Mouse (Mus musculus) brain, adult 2 months (tissue): ENCODE results near the gene Gm10721.
A peak's percentile ranks its signal among the peaks of the same experiment; 100 is the strongest.
"Not testable (repeated sequence)": the region's sequence is repeated elsewhere in the genome, so short reads cannot be mapped to it uniquely, and the experiment has no call there.

Source experiments
- DNase-seq: peaks from one replicate; pipeline ENCODE4 v3.0.0; 2011; ENCODE audit warnings: low read depth, low spot score

The Gm10721 gene

DNA sequence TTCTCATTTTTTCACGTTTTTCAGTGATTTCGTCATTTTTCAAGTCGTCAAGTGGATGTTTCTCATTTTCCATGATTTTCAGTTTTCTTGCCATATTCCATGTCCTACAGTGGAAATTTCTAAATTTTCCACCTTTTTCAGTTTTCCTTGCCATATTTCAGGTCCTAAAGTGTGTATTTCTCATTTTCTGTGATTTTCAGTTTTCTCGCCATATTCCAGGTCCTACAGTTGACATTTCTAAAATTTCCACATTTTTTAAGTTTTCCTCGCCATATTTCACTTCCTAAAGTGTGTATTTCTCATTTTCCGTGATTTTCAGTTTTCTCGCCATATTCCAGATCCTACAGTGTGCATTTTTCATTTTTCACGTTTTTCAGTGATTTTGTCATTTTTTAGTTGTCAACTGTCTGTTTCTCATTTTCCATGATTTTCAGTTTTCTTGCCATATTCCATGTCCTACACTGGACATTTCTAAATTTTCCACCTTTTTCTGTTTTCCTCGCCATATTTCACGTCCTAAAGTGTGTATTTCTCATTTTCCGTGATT lies at the start of gene Gm10721:
Gene Gm10721, plus strand, starts transcription at position 408 of the 547 bp plus-strand sequence.
- not testable (repeated sequence) for DNase-seq

DNA sequence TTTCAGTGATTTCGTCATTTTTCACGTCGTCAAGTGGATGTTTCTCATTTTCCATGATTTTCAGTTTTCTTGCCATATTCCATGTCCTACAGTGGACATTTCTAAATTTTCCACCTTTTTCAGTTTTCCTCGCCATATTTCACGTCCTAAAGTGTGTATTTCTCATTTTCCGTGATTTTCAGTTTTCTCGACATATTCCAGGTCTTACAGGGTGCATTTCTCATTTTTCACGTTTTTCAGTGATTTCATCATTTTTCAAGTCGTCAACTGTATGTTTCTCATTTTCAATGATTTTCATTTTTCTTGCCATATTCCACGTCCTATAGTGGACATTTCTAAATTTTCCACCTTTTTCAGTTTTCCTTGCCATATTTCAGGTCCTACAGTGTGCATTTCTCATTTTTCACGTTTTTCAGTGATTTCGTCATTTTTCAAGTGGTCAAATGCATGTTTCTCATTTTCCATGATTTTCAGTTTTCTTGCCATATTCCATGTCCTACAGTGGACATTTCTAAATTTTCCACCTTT lies 12.4 kb upstream of the Gm10721 start, which contains the start of gene Gm10722:
Gene Gm10722, plus strand, starts transcription at position 478 of the 528 bp plus-strand sequence.
- DNase-seq, result peak; percentile 21

DNA sequence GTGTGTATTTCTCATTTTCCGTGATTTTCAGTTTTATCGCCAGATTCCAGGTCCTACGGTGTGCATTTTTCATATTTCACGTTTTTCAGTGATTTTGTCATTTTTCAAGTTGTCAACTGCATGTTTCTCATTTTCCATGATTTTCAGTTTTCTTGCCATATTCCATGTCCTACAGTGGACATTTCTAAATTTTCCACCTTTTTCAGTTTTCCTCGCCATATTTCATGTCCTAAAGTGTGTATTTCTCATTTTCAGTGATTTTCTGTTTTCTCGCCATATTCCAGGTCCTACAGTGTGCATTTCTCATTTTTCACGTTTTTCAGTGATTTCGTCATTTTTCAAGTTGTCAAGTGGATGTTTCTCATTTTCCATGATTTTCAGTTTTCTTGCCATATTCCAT lies 11.9 kb upstream of the Gm10721 start:
- not testable (repeated sequence) for DNase-seq

DNA sequence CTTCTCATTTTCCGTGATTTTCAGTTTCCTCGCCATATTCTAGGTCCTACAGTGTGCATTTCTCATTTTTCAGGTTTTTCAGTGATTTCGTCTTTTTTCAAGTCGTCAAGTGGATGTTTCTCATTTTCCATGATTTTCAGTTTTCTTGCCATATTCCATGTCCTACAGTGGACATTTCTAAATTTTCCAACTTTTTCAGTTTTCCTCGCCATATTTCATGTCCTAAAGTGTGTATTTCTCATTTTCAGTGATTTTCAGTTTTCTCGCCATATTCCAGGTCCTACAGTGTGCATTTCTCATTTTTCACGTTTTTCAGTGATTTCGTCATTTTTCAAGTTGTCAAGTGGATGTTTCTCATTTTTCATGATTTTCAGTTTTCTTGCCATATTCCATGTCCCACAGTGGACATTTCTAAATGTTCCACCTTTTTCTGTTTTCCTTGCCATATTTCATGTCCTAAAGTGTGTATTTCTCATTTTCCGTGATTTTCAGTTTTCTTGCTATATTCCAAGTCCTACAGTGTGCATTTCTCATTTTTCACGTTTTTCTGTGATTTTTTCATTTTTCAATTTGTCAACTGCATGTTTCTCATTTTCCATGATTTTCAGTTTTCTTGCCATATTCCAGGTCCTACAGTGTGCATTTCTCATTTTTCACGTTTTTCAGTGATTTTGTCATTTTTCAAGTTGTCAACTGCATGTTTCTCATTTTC lies 10.8 kb upstream of the Gm10721 start:
- peak; percentile 5 for DNase-seq

DNA sequence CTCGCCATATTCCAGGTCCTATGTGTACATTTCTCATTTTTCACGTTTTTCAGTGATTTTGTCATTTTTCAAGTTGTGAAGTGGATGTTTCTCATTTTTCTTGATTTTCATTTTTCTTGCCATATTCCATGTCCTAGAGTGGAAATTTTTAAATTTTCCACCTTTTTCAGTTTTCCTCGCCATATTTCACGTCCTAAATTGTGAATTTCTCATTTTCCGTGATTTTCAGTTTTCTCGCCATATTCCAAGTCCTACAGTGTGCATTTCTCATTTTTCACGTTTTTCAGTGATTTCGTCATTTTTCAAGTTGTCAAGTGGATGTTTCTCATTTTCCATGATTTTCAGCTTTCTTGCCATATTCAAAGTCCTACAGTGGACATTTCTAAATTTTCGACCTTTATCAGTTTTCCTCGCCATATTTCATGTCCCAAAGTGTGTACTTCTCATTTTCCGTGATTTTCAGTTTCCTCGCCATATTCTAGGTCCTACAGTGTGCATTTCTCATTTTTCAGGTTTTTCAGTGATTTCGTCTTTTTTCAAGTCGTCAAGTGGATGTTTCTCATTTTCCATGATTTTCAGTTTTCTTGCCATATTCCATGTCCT lies 10.0 kb upstream of the Gm10721 start, which contains the start of gene Gm11168:
Gene Gm11168, plus strand, starts transcription at position 553 of the 603 bp plus-strand sequence.
- DNase-seq, result not testable (repeated sequence)

DNA sequence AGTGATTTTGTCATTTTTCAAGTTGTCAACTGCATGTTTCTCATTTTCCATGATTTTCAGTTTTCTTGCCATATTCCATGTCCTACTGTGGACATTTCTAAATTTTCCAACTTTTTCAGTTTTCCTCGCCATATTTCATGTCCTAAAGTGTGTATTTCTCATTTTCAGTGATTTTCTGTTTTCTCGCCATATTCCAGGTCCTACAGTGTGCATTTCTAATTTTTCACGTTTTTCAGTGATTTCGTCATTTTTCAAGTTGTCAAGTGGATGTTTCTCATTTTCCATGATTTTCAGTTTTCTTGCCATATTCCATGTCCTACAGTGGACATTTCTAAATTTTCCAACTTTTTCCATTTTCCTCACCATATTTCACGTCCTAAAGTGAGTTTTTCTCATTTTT lies 6.8 kb upstream of the Gm10721 start:
- not testable (repeated sequence) for DNase-seq

DNA sequence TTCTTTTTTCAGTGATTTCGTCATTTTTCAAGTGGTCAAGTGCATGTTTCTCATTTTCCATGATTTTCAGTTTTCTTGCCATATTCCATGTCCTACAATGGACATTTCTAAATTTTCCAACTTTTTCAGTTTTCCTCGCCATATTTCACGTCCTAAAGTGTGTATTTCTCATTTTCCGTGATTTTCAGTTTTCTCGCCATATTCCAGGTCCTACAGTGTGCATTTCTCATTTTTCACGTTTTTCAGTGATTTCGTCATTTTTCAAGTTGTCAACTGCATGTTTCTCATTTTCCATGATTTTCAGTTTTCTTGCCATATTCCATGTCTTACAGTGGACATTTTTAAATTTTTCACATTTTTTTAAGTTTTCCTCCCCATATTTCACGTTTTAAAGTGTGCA lies 6.3 kb upstream of the Gm10721 start:
- not testable (repeated sequence) for DNase-seq

DNA sequence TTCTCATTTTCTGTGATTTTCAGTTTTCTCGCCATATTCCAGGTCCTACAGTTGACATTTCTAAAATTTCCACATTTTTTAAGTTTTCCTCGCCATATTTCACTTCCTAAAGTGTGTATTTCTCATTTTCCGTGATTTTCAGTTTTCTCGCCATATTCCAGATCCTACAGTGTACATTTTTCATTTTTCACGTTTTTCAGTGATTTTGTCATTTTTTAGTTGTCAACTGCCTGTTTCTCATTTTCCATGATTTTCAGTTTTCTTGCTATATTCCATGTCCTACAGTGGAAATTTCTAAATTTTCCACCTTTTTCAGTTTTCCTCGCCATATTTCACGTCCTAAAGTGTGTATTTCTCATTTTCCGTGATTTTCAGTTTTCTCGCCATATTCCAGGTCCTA lies 5.7 kb upstream of the Gm10721 start:
- DNase-seq, result peak; percentile 1

DNA sequence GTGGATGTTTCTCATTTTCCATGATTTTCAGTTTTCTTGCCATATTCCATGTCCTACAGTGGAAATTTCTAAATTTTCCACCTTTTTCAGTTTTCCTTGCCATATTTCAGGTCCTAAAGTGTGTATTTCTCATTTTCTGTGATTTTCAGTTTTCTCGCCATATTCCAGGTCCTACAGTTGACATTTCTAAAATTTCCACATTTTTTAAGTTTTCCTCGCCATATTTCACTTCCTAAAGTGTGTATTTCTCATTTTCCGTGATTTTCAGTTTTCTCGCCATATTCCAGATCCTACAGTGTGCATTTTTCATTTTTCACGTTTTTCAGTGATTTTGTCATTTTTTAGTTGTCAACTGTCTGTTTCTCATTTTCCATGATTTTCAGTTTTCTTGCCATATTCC lies 3.6 kb upstream of the Gm10721 start:
- not testable (repeated sequence) for DNase-seq

DNA sequence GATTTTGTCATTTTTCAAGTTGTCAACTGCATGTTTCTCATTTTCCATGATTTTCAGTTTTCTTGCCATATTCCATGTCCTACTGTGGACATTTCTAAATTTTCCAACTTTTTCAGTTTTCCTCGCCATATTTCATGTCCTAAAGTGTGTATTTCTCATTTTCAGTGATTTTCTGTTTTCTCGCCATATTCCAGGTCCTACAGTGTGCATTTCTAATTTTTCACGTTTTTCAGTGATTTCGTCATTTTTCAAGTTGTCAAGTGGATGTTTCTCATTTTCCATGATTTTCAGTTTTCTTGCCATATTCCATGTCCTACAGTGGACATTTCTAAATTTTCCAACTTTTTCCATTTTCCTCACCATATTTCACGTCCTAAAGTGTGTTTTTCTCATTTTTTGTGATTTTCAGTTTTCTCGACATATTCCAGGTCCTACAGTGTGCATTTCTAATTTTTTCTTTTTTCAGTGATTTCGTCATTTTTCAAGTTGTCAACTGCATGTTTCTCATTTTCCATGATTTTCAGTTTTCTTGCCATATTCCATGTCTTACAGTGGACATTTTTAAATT lies 802 bp upstream of the Gm10721 start:
- DNase-seq, result not testable (repeated sequence)

DNA sequence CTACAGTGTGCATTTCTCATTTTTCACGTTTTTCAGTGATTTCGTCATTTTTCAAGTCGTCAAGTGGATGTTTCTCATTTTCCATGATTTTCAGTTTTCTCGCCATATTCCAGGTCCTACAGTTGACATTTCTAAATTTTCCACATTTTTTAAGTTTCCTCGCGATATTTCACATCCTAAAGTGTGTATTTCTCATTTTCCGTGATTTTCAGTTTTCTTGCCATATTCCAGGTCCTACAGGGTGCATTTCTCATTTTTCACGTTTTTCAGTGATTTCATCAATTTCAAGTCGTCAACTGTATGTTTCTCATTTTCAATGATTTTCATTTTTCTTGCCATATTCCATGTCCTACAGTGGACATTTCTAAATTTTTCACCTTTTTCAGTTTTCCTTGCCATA lies 2.4 kb downstream of the Gm10721 start, which contains the start of gene Gm10720:
Gene Gm10720, plus strand, starts transcription at position 301 of the 400 bp plus-strand sequence.
- DNase-seq, result not testable (repeated sequence)

DNA sequence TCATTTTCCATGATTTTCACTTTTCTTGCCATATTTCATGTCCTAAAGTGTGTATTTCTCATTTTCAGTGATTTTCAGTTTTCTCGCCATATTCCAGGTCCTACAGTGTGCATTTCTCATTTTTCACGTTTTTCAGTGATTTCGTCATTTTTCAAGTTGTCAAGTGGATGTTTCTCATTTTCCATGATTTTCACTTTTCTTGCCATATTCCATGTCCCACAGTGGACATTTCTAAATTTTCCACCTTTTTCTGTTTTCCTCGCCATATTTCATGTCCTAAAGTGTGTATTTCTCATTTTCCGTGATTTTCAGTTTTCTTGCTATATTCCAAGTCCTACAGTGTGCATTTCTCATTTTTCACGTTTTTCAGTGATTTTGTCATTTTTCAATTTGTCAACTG lies 3.0 kb downstream of the Gm10721 start:
- DNase-seq, result not testable (repeated sequence)

DNA sequence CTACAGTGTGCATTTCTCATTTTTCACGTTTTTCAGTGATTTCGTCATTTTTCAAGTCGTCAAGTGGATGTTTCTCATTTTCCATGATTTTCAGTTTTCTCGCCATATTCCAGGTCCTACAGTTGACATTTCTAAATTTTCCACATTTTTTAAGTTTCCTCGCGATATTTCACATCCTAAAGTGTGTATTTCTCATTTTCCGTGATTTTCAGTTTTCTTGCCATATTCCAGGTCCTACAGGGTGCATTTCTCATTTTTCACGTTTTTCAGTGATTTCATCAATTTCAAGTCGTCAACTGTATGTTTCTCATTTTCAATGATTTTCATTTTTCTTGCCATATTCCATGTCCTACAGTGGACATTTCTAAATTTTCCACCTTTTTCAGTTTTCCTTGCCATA lies 4.2 kb downstream of the Gm10721 start, which contains the start of gene Gm10719:
Gene Gm10719, plus strand, starts transcription at position 301 of the 400 bp plus-strand sequence.
- not testable (repeated sequence) for DNase-seq

DNA sequence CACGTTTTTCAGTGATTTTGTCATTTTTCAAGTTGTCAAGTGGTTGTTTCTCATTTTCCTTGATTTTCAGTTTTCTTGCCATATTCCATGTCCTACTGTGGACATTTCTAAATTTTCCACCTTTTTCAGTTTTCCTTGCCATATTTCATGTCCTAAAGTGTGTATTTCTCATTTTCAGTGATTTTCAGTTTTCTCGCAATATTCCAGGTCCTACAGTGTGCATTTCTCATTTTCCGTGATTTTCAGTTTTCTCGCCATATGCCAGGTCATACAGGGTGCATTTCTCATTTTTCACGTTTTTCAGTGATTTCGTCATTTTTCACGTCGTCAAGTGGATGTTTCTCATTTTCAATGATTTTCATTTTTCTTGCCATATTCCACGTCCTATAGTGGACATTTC lies 6.0 kb downstream of the Gm10721 start:
- DNase-seq, result not testable (repeated sequence)

DNA sequence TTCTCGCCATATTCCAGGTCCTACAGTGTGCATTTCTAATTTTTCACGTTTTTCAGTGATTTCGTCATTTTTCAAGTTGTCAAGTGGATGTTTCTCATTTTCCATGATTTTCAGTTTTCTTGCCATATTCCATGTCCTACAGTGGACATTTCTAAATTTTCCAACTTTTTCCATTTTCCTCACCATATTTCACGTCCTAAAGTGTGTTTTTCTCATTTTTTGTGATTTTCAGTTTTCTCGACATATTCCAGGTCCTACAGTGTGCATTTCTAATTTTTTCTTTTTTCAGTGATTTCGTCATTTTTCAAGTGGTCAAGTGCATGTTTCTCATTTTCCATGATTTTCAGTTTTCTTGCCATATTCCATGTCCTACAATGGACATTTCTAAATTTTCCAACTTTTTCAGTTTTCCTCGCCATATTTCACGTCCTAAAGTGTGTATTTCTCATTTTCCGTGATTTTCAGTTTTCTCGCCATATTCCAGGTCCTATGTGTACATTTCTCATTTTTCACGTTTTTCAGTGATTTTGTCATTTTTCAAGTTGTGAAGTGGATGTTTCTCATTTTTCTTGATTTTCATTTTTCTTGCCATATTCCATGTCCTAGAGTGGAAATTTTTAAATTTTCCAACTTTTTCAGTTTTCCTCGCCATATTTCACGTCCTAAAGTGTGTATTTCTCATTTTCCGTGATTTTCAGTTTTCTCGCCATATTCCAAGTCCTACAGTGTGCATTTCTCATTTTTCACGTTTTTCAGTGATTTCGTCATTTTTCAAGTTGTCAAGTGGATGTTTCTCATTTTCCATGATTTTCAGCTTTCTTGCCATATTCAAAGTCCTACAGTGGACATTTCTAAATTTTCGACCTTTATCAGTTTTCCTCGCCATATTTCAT lies 7.1 kb downstream of the Gm10721 start:
- DNase-seq, result not testable (repeated sequence)

DNA sequence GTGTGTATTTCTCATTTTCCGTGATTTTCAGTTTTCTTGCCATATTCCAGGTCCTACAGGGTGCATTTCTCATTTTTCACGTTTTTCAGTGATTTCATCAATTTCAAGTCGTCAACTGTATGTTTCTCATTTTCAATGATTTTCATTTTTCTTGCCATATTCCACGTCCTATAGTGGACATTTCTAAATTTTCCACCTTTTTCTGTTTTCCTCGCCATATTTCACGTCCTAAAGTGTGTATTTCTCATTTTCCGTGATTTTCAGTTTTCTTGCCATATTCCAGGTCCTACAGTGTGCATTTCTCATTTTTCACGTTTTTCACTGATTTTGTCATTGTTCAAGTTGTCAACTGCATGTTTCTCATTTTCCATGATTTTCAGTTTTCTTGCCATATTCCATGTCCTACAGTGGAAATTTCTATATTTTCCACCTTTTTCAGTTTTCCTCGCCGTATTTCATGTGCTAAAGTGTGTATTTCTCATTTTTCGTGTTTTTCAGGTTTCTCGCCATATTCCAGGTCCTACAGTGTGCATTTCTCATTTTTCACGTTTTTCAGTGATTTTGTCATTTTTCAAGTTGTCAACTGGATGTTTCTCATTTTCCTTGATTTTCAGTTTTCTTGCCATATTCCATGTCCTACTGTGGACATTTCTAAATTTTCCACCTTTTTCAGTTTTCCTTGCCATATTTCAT lies 9.5 kb downstream of the Gm10721 start:
- DNase-seq, result peak; percentile 16

DNA sequence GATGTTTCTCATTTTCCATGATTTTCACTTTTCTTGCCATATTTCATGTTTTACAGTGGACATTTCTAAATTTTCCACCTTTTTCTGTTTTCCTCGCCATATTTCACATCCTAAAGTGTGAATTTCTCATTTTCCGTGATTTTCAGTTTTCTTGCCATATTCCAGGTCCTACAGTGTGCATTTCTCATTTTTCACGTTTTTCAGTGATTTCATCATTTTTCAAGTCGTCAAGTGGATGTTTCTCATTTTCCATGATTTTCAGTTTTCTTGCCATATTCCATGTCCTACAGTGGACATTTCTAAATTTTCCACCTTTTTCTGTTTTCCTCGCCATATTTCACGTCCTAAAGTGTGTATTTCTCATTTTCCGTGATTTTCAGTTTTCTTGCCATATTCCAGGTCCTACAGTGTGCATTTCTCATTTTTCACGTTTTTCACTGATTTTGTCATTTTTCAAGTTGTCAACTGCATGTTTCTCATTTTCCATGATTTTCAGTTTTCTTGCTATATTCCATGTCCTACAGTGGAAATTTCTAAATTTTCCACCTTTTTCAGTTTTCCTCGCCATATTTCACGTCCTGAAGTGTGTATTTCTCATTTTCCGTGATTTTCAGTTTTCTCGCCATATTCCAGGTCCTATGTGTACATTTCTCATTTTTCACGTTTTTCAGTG lies 10.5 kb downstream of the Gm10721 start, which contains the start of gene Gm10718:
Gene Gm10718, plus strand, starts transcription at position 236 of the 673 bp plus-strand sequence.
- not testable (repeated sequence) for DNase-seq

DNA sequence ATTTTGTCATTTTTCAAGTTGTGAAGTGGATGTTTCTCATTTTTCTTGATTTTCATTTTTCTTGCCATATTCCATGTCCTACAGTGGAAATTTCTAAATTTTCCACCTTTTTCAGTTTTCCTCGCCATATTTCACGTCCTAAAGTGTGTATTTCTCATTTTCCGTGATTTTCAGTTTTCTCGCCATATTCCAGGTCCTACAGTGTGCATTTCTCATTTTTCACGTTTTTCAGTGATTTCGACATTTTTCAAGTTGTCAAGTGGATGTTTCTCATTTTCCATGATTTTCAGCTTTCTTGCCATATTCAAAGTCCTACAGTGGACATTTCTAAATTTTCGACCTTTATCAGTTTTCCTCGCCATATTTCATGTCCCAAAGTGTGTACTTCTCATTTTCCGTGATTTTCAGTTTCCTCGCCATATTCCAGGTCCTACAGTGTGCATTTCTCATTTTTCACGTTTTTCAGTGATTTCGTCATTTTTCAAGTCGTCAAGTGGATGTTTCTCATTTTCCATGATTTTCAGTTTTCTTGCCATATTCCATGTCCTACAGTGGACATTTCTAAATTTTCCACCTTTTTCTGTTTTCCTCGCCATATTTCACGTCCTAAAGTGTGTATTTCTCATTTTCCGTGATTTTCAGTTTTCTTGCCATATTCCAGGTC lies 11.2 kb downstream of the Gm10721 start:
- DNase-seq, result not testable (repeated sequence)

DNA sequence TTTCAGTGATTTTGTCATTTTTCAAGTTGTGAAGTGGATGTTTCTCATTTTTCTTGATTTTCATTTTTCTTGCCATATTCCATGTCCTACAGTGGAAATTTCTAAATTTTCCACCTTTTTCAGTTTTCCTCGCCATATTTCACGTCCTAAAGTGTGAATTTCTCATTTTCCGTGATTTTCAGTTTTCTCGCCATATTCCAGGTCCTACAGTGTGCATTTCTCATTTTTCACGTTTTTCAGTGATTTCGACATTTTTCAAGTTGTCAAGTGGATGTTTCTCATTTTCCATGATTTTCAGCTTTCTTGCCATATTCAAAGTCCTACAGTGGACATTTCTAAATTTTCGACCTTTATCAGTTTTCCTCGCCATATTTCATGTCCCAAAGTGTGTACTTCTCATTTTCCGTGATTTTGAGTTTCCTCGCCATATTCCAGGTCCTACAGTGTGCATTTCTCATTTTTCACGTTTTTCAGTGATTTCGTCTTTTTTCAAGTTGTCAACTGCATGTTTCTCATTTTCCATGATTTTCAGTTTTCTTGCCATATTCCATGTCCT lies 12.1 kb downstream of the Gm10721 start, which contains the start of gene Gm10717:
Gene Gm10717, plus strand, starts transcription at position 506 of the 556 bp plus-strand sequence.
- not testable (repeated sequence) for DNase-seq
